Mouse (Mus musculus): ENCODE data around the gene Srsf12. TPM values are rescaled to one million over a fixed set of nuclear protein-coding genes. Genes with fewer than 3 reads are reported as not detected.

Srsf12 gene
- polyA plus RNA-seq, 1 experiment: 0.15 TPM

DNA sequence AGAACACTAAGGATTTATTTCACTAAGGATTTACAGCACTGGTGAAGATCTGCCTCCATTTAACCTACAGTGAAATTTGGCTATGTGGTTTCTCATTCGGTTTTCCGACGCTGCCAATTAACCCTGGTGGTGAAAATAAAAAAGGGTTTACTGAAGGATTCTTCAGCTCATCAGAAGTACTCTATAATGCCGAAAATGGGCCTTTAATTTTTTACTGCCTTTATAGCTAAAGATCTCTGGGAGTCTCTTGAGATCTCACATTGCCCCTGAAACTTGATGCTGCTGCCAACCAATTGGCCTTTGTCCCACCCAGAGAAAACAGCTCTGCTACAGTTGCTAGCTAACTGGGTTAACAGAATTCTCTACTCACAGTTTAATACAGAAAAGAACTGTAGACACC is 40.1 kb downstream of the Srsf12 start:
- 0% methylated on average over 4 of the region's 4 CpGs for WGBS
- no peaks in the 10 kb centered on the region for H3K27me3 ChIP-seq (ENCODE audit: control insufficient read depth, insufficient read depth, low read length)
- H3K4me1 ChIP-seq (ENCODE audit: control insufficient read depth, insufficient read depth, insufficient read length, low read length): 0 out of 2 replicates have a peak, but pooled peaks cover 4% of the 10 kb centered on the region
- H3K27ac ChIP-seq (ENCODE audit: insufficient read depth, low read depth, low read length): peak overlapping the region; percentile 59
- TF ChIP-seq CTCF (IDR thresholded peaks at IDR 0.05; ENCODE audit: extremely low read depth, insufficient read length, insufficient replicate concordance, low read depth, low read length): no peak
- TF ChIP-seq POLR2A (IDR thresholded peaks at IDR 0.05; ENCODE audit: low read depth, low read length): no peak
- H3K4me3 ChIP-seq (ENCODE audit: low read depth, low read length): peak overlapping the region; percentile 40; the same call in 1 of the 2 replicates
- peaks cover 20% of the 10 kb centered on the region for H3K36me3 ChIP-seq (ENCODE audit: control insufficient read depth, insufficient read depth, low read length)

GRCm38 (mm10) chr4:33249716-33250230 is 41.0 kb downstream of the Srsf12 start:
- 0 out of 2 replicates have a peak, but pooled peaks cover 2% of the 10 kb centered on the region for H3K4me1 ChIP-seq (ENCODE audit: control insufficient read depth, insufficient read depth, insufficient read length, low read length)
- peaks cover 12% of the 10 kb centered on the region for H3K36me3 ChIP-seq (ENCODE audit: control insufficient read depth, insufficient read depth, low read length)
- WGBS: 84% methylated on average over 1 of the region's 1 CpGs
- no peak overlapping the region for H3K27ac ChIP-seq (ENCODE audit: insufficient read depth, low read depth, low read length)
- no peak overlapping the region for H3K4me3 ChIP-seq (ENCODE audit: low read depth, low read length)
- H3K27me3 ChIP-seq (ENCODE audit: control insufficient read depth, insufficient read depth, low read length): no peaks in the 10 kb centered on the region
- TF ChIP-seq POLR2A (IDR thresholded peaks at IDR 0.05; ENCODE audit: low read depth, low read length) (no peak), CTCF (IDR thresholded peaks at IDR 0.05; ENCODE audit: extremely low read depth, insufficient read length, insufficient replicate concordance, low read depth, low read length) (no peak)

GRCm38 (mm10) chr4:33250867-33251266 is 42.1 kb downstream of the Srsf12 start:
- 84% methylated on average over 2 of the region's 2 CpGs for WGBS
- H3K4me1 ChIP-seq (ENCODE audit: control insufficient read depth, insufficient read depth, insufficient read length, low read length): 0 out of 2 replicates have a peak, but pooled peaks cover 1% of the 10 kb centered on the region
- H3K27me3 ChIP-seq (ENCODE audit: control insufficient read depth, insufficient read depth, low read length): no peaks in the 10 kb centered on the region
- H3K27ac ChIP-seq (ENCODE audit: insufficient read depth, low read depth, low read length): no peak overlapping the region
- H3K36me3 ChIP-seq (ENCODE audit: control insufficient read depth, insufficient read depth, low read length): peaks cover 5% of the 10 kb centered on the region
- H3K4me3 ChIP-seq (ENCODE audit: low read depth, low read length): no peak overlapping the region
- no peak for TF ChIP-seq CTCF (IDR thresholded peaks at IDR 0.05; ENCODE audit: extremely low read depth, insufficient read length, insufficient replicate concordance, low read depth, low read length)
- no peak for TF ChIP-seq POLR2A (IDR thresholded peaks at IDR 0.05; ENCODE audit: low read depth, low read length)

- no peaks in the 10 kb centered on the region for H3K27me3 ChIP-seq (ENCODE audit: control insufficient read depth, insufficient read depth, low read length)
- no peaks in the 10 kb centered on the region for H3K36me3 ChIP-seq (ENCODE audit: control insufficient read depth, insufficient read depth, low read length)
- no peaks in the 10 kb centered on the region; the same call in 1 of the 2 replicates for H3K4me1 ChIP-seq (ENCODE audit: control insufficient read depth, insufficient read depth, insufficient read length, low read length)
- 86% methylated on average over 4 of the region's 4 CpGs for WGBS
- no peak overlapping the region for H3K27ac ChIP-seq (ENCODE audit: insufficient read depth, low read depth, low read length)
- H3K4me3 ChIP-seq (ENCODE audit: low read depth, low read length): no peak overlapping the region
- TF ChIP-seq POLR2A (IDR thresholded peaks at IDR 0.05; ENCODE audit: low read depth, low read length) (no peak), CTCF (IDR thresholded peaks at IDR 0.05; ENCODE audit: extremely low read depth, insufficient read length, insufficient replicate concordance, low read depth, low read length) (no peak)
Observed at GRCm38 (mm10) chr4:33254706-33255105, 45.9 kb downstream of the Srsf12 start.

DNA sequence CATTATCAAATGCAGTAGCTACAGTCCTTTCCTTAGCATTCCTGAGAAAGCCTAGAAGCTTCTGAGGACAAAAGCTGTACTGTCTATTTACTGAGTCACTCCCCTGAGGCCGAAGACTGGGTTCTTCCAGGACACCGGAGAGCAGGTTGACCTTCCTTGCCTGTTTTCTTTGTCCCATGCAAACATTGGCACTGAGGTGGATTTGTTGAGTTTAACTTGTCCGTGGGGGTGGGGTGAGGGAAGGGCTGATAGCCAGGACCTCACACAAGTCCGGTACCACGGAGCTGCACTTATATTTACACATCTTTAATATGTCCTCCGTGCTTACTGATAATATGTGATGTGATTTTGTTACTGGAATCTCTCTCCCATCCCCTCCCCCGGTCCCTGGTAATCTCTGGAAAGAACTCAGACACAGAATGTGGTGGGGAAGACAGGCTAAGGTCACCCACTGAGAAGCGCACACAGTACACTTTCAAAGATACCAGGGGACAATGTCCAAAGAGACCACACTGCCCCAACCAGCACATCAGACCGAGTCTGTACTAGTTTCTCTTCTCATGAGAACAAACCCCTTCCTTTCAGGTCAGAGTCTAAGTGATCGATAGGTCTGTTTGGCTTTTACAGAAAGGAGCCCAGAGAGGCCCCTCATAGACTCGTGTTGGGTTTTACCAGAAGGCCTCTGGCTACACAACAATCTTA is 48.6 kb downstream of the Srsf12 start:
- TF ChIP-seq CTCF (IDR thresholded peaks at IDR 0.05; ENCODE audit: extremely low read depth, insufficient read length, insufficient replicate concordance, low read depth, low read length): no peak
- no peak for TF ChIP-seq POLR2A (IDR thresholded peaks at IDR 0.05; ENCODE audit: low read depth, low read length)
- no peaks in the 10 kb centered on the region for H3K27me3 ChIP-seq (ENCODE audit: control insufficient read depth, insufficient read depth, low read length)
- WGBS: 34% methylated on average over 11 of the region's 11 CpGs
- no peak overlapping the region for H3K4me3 ChIP-seq (ENCODE audit: low read depth, low read length)
- H3K4me1 ChIP-seq (ENCODE audit: control insufficient read depth, insufficient read depth, insufficient read length, low read length): peaks cover 8% of the 10 kb centered on the region; the same call in 1 of the 2 replicates
- H3K27ac ChIP-seq (ENCODE audit: insufficient read depth, low read depth, low read length): no peak overlapping the region
- H3K36me3 ChIP-seq (ENCODE audit: control insufficient read depth, insufficient read depth, low read length): no peaks in the 10 kb centered on the region

- H3K27ac ChIP-seq (ENCODE audit: insufficient read depth, low read depth, low read length): peak overlapping the region; percentile 39; the same call in 1 of the 2 replicates
- TF ChIP-seq CTCF (IDR thresholded peaks at IDR 0.05; ENCODE audit: extremely low read depth, insufficient read length, insufficient replicate concordance, low read depth, low read length): no peak
- TF ChIP-seq POLR2A (IDR thresholded peaks at IDR 0.05; ENCODE audit: low read depth, low read length): no peak
Observed at GRCm38 (mm10) chr4:33260311-33260710, 51.5 kb downstream of the Srsf12 start.

DNA sequence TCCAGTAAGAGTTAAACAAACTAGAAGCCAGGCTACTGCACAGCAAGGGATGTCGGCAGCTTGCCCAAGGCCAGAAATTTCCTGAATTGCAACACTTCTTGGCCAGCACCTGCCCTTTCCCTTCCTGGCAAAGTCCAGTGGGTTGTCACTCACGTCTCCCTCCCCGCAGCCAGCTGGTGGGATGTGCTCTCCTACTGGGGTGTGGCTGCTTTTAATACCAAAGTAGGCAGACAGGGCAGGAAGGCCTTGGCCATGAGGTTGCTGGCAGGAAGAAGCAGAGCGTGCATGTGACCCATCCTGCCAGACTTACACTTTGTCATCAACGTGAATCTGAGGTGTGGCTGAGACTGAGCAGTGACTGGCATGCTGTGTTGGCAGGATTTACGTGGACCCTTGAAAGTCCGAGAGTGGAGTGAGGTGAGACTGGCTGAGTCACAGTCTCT is 52.5 kb downstream of the Srsf12 start:
- H3K27me3 ChIP-seq (ENCODE audit: control insufficient read depth, insufficient read depth, low read length): no peaks in the 10 kb centered on the region
- H3K27ac ChIP-seq (ENCODE audit: insufficient read depth, low read depth, low read length): peak overlapping the region; percentile 89
- H3K4me1 ChIP-seq (ENCODE audit: control insufficient read depth, insufficient read depth, insufficient read length, low read length): peaks cover 8% of the 10 kb centered on the region; the same call in 1 of the 2 replicates
- TF ChIP-seq CTCF (IDR thresholded peaks at IDR 0.05; ENCODE audit: extremely low read depth, insufficient read length, insufficient replicate concordance, low read depth, low read length) (peak; percentile 25; the same call in 1 of the 2 replicates), POLR2A (IDR thresholded peaks at IDR 0.05; ENCODE audit: low read depth, low read length) (peak; percentile 30; the same call in 1 of the 2 replicates)
- H3K36me3 ChIP-seq (ENCODE audit: control insufficient read depth, insufficient read depth, low read length): no peaks in the 10 kb centered on the region
- 3% methylated on average over 7 of the region's 7 CpGs for WGBS
- H3K4me3 ChIP-seq (ENCODE audit: low read depth, low read length): no peak overlapping the region

More at GRCm38 (mm10) chr4:33260311-33260710, 51.5 kb downstream of the Srsf12 start:
- H3K27me3 ChIP-seq (ENCODE audit: control insufficient read depth, insufficient read depth, low read length): no peaks in the 10 kb centered on the region
- no peaks in the 10 kb centered on the region for H3K36me3 ChIP-seq (ENCODE audit: control insufficient read depth, insufficient read depth, low read length)
- H3K4me3 ChIP-seq (ENCODE audit: low read depth, low read length): no peak overlapping the region
- H3K4me1 ChIP-seq (ENCODE audit: control insufficient read depth, insufficient read depth, insufficient read length, low read length): peaks cover 8% of the 10 kb centered on the region; the same call in 1 of the 2 replicates
